Comparison of ENCODE assay signal across 10 mouse cellular contexts in genomic region chr10:17202556-17203415, GRCm38 (mm10).
A peak's percentile ranks its signal among the peaks of the same experiment; 100 is the strongest.
DNase-seq lines count a peak whose midpoint lies in the region; ATAC-seq lines count a peak whose summit lies in the region.
"Had no signal": no experiment of that assay in that cellular context is flagged by ENCODE, and none has a peak within 500 bp of the region (broad histone marks: within the 10 kb centered on the region; RNA-seq: fewer than 3 reads in every experiment).

No protein-coding gene starts in this region.

- 5% methylated on average over 4 of the region's 4 CpGs for WGBS in forebrain, embryonic 13.5 days
- WGBS in liver, embryonic 11.5 days, result 67% methylated on average over 4 of the region's 4 CpGs

- peak overlapping the region; percentile 72 for H3K27ac ChIP-seq in forebrain, embryonic 13.5 days
- no peak overlapping the region for H3K27ac ChIP-seq in liver, embryonic 11.5 days (ENCODE audit: low read depth, low read length)
- H3K27ac ChIP-seq: kidney, embryonic 15.5 days; liver, embryonic 14.5 days had no signal

- H3K9ac ChIP-seq in forebrain, embryonic 13.5 days, result no peak overlapping the region
- H3K9ac ChIP-seq in liver, embryonic 11.5 days (ENCODE audit: low read depth, low read length), result no peak overlapping the region
- H3K9ac ChIP-seq: kidney, embryonic 15.5 days; liver, embryonic 14.5 days had no signal

- peak; percentile 94 for ATAC-seq in forebrain, embryonic 13.5 days
- ATAC-seq in megakaryocyte-erythroid progenitor cell, adult 5-6 weeks (replicated peaks; ENCODE audit: low FRiP score, low TSS enrichment, poor library complexity, severe bottlenecking), result no peak
- ATAC-seq in liver, embryonic 11.5 days (replicated peaks; ENCODE audit: low FRiP score), result no peak

- no peaks in the 10 kb centered on the region for H3K27me3 ChIP-seq in forebrain, embryonic 13.5 days
- no peaks in the 10 kb centered on the region for H3K27me3 ChIP-seq in liver, embryonic 11.5 days (replicated peaks; ENCODE audit: control insufficient read depth, insufficient read depth, low read length)
- H3K27me3 ChIP-seq: kidney, embryonic 15.5 days had no signal

- H3K36me3 ChIP-seq in forebrain, embryonic 13.5 days (ENCODE audit: poor library complexity, severe bottlenecking), result no peaks in the 10 kb centered on the region
- no peaks in the 10 kb centered on the region for H3K36me3 ChIP-seq in liver, embryonic 11.5 days (ENCODE audit: control insufficient read depth, insufficient read depth, low read length)
- H3K36me3 ChIP-seq: kidney, embryonic 15.5 days had no signal

- H3K4me1 ChIP-seq in forebrain, embryonic 13.5 days, result peaks cover 29% of the 10 kb centered on the region
- no peaks in the 10 kb centered on the region for H3K4me1 ChIP-seq in liver, embryonic 11.5 days (replicated peaks; ENCODE audit: control insufficient read depth, insufficient read depth, low read length)
- H3K4me1 ChIP-seq: kidney, embryonic 15.5 days had no signal

- H3K4me3 ChIP-seq in forebrain, embryonic 13.5 days, result no peak overlapping the region
- no peak overlapping the region for H3K4me3 ChIP-seq in liver, embryonic 11.5 days (ENCODE audit: low read depth, low read length)
- H3K4me3 ChIP-seq: kidney, embryonic 15.5 days had no signal

- DNase-seq in Muller cell, postnatal 12 days (ENCODE audit: inconsistent ontology term), result peak; percentile 66
- peak; percentile 21 for DNase-seq in ZHBTc4 (ENCODE audit: low read depth, low spot score)
- peak; percentile 15 for DNase-seq in lung, postnatal 36 days
- no peak for DNase-seq in liver, embryonic 11.5 days (ENCODE audit: low spot score)
- no peak for DNase-seq in urinary bladder, adult 2 months (ENCODE audit: low spot score)
- DNase-seq: thymus, postnatal 36 days had no signal

- H3K9me3 ChIP-seq in forebrain, embryonic 13.5 days (replicated peaks), result no peaks in the 10 kb centered on the region
- H3K9me3 ChIP-seq in liver, embryonic 11.5 days (ENCODE audit: control insufficient read depth, low read length), result no peaks in the 10 kb centered on the region
- H3K9me3 ChIP-seq: kidney, embryonic 15.5 days had no signal

- no peak overlapping the region for H3K4me2 ChIP-seq in forebrain, embryonic 13.5 days
- H3K4me2 ChIP-seq in liver, embryonic 11.5 days, result no peak overlapping the region
- H3K4me2 ChIP-seq: kidney, embryonic 15.5 days had no signal

Comparison
In these comparisons a context has a peak if more than half of its experiments do, and no peak if none do; other contexts are left out.
1. DNase-seq: peak in Muller cell, postnatal 12 days (single experiment), ZHBTc4 (single experiment) and lung, postnatal 36 days (single experiment); none in liver, embryonic 11.5 days (single experiment) and urinary bladder, adult 2 months (single experiment).